Mouse (Mus musculus): ENCODE measurements at regions not wholly inside any gene's neighbourhood (a gene's known extent, or its start where the extent isn't known, plus 50 kb on each side); places are given as distances from the start of the nearest gene placed in this dataset.

- TF ChIP-seq CTCF (IDR thresholded peaks at IDR 0.05; ENCODE audit: control insufficient read depth, insufficient read depth, low read length) (no peak), POLR2A (IDR thresholded peaks at IDR 0.05; ENCODE audit: borderline replicate concordance, control insufficient read depth, low read depth, low read length) (no peak)
These were observed 518.6 kb upstream of the Sall1 start for GRCm38 (mm10) chr8:89562597-89562996.

All from bone marrow, adult 2 months (tissue).